Mouse (Mus musculus) kidney, adult 9 months (tissue): Measurements from ENCODE around the gene Jtb.
"Not testable (repeated sequence)": the region's sequence is repeated elsewhere in the genome, so short reads cannot be mapped to it uniquely, and the experiment has no call there.

Experiments
- DNase-seq: peaks from one replicate; pipeline ENCODE4 v3.0.0; 2022

The Jtb gene

DNA sequence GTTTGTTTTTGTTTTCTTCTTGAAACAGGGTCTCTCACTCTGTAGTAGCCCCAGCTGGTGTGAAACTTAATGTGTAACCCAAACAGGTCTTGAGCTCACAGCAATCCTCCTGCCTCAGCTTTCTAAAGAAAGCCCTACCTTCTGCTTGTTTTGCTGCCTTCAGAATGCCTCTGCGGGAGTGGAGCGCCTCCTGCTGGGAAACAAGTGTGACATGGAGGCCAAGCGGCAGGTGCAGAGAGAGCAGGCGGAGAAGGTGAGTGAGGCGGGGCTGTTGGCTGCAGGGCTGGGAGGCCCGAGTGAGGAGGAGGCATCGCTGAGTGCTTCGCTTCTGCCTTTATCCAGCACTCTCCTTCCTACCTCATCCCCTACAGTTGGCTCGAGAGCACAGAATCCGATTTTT is 7.1 kb upstream of the Jtb start:
- DNase-seq = no peak

DNA sequence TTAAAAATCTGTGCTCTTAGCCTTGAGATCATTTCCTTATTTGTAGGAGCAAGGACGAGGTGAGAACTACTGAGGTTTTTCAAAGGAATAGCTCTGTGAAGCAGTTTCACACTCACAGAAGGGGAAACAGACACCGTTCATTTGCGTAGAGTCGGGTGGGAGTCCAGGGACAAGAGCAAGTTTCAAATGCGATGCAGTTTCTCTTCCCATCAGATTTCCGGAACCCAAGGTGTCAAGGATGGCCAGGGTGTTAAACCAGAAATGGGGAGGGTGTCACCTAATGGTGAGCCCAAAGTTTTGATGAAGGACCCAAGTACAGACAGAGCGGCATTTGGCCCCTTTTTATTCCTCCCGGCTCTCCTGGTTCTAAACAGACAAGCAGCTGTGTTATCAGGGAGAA is 322 bp upstream of the Jtb start:
- DNase-seq = no peak

DNA sequence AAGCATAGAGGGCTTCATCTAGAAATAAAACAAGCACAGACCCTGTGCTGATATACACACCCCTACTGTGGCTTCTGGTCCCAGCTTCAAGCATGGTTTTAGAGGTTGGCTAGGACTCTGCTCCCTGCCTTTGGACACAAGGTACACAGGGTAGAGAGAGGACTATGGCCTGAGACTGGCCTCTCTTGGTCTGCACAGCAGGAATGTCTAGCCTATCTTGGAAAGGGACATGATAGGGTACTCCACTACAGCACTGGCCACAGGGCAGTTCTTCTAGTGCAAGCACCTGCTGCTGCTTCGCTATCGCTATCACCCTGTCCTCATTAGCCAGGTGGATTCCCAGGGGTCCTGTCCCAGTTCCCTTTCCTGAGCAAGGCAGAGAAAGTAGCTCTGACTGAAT is 9.9 kb downstream of the Jtb start:
- peak; percentile 78 for DNase-seq

DNA sequence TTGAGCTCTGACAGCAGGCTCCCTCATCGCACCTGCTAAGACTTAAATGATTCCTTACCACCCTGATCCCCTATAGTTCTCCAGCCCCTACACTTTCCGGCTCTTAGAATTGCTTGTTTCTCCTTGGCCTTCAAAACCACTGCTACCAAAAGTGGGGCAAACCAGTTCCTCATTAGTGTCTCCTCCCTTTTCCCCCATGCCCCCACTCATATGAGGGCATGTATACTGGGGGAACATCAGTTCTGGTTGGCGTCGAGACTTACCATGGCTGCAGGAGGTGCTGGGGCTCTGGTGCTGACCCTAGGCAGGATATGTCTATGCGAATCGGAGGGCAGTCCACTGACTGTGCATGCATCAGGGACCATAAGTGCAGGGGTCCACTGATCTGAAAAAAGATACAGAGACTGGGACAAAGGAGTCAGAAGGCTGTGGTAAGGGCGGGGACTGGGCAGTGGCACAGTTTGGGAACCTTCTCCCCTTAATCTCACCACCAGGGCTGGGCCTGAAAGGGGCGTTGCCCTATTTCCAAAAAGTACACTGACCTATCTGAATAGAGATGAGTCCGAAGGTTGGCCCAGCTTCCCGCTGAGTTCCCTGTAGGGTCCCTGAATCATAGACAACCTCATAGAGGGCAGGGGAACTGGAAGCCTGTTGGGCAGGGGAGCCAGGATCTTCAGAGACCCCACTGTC is 10.4 kb downstream of the Jtb start:
- DNase-seq = no peak

DNA sequence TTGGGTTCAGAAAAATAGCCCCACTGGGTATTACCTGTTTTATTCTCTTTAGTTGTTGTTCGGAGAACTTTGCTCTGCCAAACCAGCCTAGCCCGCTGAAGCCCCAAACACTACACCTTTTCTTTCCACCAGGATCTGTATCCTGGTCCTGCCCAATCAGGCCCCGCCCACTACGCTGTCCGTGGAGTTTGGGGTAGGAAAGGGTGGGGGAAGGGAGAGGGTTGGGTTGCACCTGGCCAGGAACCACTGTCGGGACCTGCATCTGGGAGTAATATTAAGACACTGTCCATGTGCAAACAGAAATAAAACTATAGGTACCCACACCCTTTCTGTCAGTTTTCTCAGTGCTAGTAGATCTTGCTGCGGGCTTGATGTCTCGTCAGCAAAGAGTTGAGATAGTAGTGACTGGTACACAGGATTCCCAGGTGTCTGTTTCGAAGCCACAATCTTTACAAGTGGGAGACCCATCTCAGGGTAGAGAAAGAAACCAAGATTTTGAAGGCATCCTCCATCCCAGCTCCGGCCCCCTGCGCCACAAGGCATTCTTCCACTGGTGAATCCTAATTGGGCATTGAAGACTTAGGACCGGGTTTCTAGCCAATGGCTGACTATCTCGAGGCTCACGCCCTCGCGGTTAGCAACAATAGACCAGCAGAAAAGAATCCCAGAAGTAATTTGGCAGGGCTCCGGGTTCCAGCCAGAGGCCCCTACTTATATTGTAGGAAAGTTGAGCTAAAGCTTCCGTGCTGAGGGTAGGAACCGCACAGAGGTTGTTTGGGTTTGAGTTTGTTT is 11.8 kb downstream of the Jtb start, which contains the start of gene Creb3l4:
Gene Creb3l4 (minus strand): TSS at position 529 of the 792 bp plus-strand sequence.
- DNase-seq = no peak

DNA sequence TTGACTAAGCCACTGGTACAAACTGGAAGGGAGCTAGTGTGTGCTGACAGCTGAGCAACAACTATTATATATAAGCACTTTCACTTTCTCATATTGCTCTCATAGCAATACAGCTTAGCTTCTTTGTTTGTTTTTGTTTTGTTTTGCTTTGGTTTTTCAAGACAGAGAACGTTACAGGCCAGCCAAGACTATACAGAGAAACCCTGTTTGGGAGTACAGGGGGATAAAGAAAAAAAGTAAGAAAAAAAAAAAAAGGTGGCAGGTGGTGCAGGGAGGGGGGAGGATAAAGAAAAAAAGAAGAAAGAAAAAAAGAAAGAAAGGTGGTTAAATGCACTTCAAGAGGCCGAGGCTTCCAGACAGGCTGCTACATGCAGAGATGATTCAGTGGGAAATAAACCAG is 14.0 kb downstream of the Jtb start:
- DNase-seq = no peak

DNA sequence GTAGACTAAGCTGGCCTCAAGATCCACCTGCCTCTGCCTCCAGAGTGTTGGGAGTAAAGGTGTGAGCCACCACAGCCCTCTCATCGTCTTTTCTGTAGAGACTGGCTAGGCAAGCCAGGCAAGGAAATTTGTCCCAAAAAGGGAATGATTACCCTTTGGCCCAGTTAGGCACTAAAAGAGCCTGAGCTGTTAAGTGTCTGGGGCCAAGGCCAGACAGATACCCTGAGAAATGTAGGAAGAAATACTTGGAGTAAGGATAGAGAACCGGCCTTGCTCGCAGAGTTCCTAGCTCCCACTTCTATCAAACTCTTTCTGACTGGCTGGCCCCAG is 16.2 kb downstream of the Jtb start:
- no peak for DNase-seq

GRCm38 (mm10) chr3:90247960-90248745 is 16.8 kb downstream of the Jtb start, which contains the start of gene Slc39a1:
Slc39a1 (plus strand) TSS chr3:90248172.
- peak; percentile 97 for DNase-seq

- no peak for DNase-seq
These were observed 17.3 kb downstream of the Jtb start for GRCm38 (mm10) chr3:90248746-90249100.

DNA sequence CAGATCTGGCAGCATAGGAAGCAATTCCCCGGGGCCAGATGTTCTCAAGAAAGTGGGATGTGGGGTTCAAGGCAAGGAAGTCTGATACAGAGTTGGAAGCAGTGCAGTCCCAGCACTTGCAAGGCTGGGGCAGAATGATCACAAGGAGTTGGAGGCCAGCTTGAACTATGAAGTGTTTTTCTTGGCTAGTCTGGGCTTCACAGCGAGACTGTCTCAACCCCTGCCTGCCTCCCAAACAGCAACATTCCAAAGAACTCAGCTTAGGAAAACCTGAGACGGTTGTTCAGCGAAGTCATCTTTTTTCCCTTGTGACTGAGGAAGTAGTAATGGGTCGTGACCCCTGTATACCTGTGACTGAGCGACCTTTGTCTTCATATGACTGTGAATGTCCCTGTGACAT is 19.4 kb downstream of the Jtb start:
- no peak for DNase-seq

- DNase-seq = not testable (repeated sequence)
These were observed 20.4 kb downstream of the Jtb start for GRCm38 (mm10) chr3:90251731-90252226.

DNA sequence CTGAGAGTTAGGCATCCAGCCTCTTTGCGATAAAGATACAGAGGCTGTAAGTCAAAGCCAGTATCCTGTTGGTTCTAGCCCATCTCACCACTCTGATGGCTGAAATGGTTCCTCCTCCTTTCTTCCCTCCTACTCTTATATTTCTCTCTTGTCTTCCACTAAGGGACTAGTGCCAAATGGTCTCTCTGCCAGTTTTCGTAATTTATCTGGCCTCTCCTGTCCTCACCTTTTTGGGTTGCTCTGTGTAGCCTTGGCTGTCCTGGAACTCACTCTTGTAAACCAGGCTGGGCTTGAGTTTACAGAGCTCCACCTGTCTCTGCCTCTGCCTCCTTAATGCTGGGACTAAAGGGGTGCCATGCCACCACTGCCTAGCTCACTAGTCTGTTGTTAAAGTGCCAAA is 21.3 kb downstream of the Jtb start:
- not testable (repeated sequence) for DNase-seq

DNA sequence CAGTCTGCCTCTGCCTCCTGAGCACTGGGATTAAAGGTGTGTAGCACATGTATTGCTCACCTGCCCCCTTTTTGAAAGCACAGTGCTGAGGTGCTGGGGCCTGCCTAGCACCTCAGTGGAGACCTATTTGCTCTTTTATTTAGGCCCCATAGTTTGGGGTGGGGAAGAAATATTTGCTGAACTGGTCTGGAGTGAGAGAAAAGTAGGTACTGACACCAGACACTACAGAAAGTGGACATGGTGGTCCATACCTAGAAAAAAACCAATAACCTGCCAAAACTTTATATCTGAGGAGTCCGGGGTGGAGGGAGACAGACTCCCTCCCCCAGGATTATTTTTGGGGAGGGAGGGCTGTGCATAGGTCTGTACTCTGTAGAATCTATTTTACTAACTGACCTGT is 21.8 kb downstream of the Jtb start:
- not testable (repeated sequence) for DNase-seq

DNA sequence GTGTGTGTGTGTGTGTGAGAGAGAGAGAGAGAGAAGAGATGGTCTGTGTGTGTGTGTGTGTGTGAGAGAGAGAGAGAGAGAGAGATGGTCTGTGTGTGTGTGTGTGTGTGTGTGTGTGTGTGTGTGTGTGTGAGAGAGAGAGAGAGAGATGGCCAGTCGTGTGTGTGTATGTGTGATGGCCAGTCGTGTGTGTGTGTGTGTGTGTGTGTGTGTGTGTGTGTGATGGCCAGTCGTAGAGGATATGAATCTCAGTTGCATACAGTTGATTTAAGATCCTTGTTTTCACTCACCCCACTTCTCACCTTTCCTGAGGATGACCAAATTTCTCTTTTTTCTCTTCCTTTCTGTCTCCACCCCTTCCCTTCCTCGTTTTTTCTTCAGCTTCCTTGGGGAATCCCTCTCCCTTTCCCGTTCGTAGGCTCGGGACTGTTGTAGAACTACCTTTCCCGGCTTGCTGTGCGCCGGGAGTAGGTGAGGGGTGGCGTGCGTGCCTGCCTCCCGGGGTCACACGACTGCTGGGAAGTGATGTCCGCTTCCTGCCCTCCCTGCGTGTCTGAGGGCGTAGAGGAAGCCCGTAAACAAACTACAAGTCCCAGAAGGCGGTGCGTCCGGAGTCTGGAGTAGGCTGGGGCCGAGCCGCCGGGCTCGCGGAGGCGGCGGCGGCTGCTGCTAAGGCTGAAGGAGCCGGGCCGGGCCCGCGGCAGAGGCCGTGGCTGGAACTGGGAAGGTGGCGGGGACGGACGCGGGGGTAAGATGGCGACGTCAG is 22.4 kb downstream of the Jtb start, which contains the start of gene Crtc2:
Gene Crtc2 (plus strand): TSS at position 511 of the 766 bp plus-strand sequence.
- peak; percentile 98 for DNase-seq

- no peak for DNase-seq
These were observed 23.2 kb downstream of the Jtb start for GRCm38 (mm10) chr3:90254419-90255193.

- no peak for DNase-seq
These were observed 23.8 kb downstream of the Jtb start for GRCm38 (mm10) chr3:90255194-90255565.

- no peak for DNase-seq
These were observed 24.5 kb downstream of the Jtb start for GRCm38 (mm10) chr3:90255784-90256353.

GRCm38 (mm10) chr3:90256731-90257530 is 25.5 kb downstream of the Jtb start:
- peak; percentile 69 for DNase-seq

- peak; percentile 77 for DNase-seq
These were observed 27.1 kb downstream of the Jtb start for GRCm38 (mm10) chr3:90258521-90258920.

DNA sequence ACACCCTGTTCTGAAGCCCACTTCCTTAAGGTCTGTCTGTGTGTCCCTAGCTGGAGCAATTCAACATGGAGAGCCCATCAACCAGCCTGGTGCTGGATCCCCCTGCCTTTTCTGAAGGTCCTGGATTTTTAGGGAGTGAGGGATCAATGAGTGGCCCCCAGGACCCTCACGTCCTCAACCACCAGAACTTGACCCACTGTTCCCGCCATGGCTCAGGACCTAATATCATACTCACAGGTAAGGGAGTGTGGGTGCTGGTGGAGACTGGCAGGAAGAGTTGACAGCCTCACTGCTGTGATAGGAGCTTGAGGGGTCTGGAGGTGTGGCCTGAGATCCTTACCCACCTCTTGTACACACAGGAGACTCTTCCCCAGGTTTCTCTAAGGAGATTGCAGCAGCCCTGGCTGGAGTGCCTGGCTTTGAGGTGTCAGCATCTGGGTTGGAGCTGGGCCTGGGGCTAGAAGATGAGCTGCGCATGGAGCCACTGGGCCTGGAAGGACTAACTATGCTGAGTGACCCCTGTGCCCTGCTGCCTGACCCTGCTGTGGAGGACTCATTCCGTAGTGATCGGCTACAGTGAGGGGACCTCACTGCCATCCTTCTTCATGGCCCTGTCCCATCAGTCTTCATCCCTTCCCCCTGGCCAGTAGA is 31.8 kb downstream of the Jtb start:
- no peak for DNase-seq
